Mouse (Mus musculus) heart, embryonic 14.5 days (tissue): ENCODE measurements at regions not wholly inside any gene's neighbourhood (a gene's known extent, or its start where the extent isn't known, plus 50 kb on each side); places are given as distances from the start of the nearest gene placed in this dataset.

ENCODE experiments used
- ATAC-seq: fragments of 200-750 bp; cut with Nextera tagmentation; 2 replicates; pipeline ENCODE4 v1.8.0; 2017; ENCODE audit warnings: low read depth, moderate TSS enrichment; ENCODE audit not compliant: insufficient number of reproducible peaks, insufficient read depth, low FRiP score
- H3K27ac ChIP-seq, 2 experiments: fragments of 200-500 bp in 1 of 2; fragments of 300-500 bp in 1 of 2; sonication (generic) in 1 of 2; replicated peaks in 1 of 2; 2 replicates each; pipeline ENCODE4 v1.5.1; 2012 to 2014; ENCODE audit warnings: low read depth in 2 of 2, low read length in 2 of 2, control low read depth in 1 of 2, mild to moderate bottlenecking in 1 of 2, mixed read lengths in 1 of 2; ENCODE audit not compliant: control insufficient read depth in 1 of 2, insufficient read depth in 1 of 2
- H3K27me3 ChIP-seq: fragments of 300-500 bp; sonication (generic); 2 replicates; pipeline ENCODE4 v1.6.1; 2014; ENCODE audit warnings: mild to moderate bottlenecking, low read length, control low read depth; ENCODE audit not compliant: control insufficient read depth, insufficient read depth
- H3K36me3 ChIP-seq: fragments of 300-500 bp; sonication (generic); 2 replicates; pipeline ENCODE4 v1.6.1; 2014; ENCODE audit warnings: mild to moderate bottlenecking, control low read depth, low read length, mixed read lengths; ENCODE audit not compliant: control insufficient read depth, insufficient read depth
- H3K4me1 ChIP-seq, 2 experiments: fragments of 200-500 bp in 1 of 2; fragments of 300-500 bp in 1 of 2; sonication (generic) in 1 of 2; 2 replicates each; pipeline ENCODE4 v1.6.1; 2012 to 2014; ENCODE audit warnings: low read length in 2 of 2, control low read depth in 1 of 2, mixed read lengths in 1 of 2; ENCODE audit not compliant: control insufficient read depth in 2 of 2, insufficient read depth in 2 of 2
- H3K4me2 ChIP-seq: fragments of 300-500 bp; sonication (generic); 2 replicates; pipeline ENCODE4 v1.6.1; 2014; ENCODE audit warnings: mild to moderate bottlenecking, low read length
- H3K4me3 ChIP-seq, 2 experiments: fragments of 200-500 bp in 1 of 2; fragments of 300-500 bp in 1 of 2; sonication (generic) in 1 of 2; 2 replicates each; pipeline ENCODE4 v1.5.1; 2012 to 2014; ENCODE audit warnings: low read length in 2 of 2, mild to moderate bottlenecking in 2 of 2, control low read depth in 1 of 2, low read depth in 1 of 2, moderate library complexity in 1 of 2; ENCODE audit not compliant: control insufficient read depth in 1 of 2, insufficient read depth in 1 of 2
- H3K9ac ChIP-seq: fragments of 300-500 bp; sonication (generic); 2 replicates; pipeline ENCODE4 v1.6.1; 2014; ENCODE audit warnings: mild to moderate bottlenecking, low read length
- H3K9me3 ChIP-seq: fragments of 300-500 bp; sonication (generic); 2 replicates; pipeline ENCODE4 v1.6.1; 2016; ENCODE audit warnings: low read length, control low read depth; ENCODE audit not compliant: control insufficient read depth
- WGBS: fragments of 180-500 bp; shearing (Covaris S2); extraction: QIAGEN DNeasy Blood & Tissue Kit; methylation state at CpG from one replicate; pipeline ENCODE4 v1.1.7; 2014; 5-methylcytosine and 5-hydroxymethylcytosine counted together

DNA sequence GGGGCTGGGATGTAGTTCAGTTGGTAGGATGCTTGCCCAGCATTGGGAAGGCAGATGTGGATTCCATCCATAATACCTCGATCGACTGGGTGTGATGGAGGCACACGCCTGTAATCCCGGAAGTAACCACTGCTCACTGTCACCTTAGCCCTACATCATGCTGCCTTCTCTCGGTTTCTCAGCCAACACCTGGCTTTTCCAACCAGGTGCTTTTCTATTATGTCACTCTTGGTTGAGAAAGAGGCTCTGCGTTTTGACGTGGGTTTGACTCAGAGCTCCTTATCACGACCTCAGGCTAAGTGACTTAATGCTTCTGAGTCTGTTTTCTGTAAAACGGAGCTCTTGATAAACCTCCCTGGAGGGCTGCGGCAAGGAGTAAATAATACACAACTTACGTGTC, 126.2 kb upstream of the Adgrl2 start:
- Histone ChIP-seq H3K4me3 (no peak overlapping the region), H3K9ac (no peak overlapping the region), H3K4me1 (peaks cover 22 to 29% of the 10 kb centered on the region in 2 experiments), H3K4me2 (no peak overlapping the region), H3K36me3 (no peaks in the 10 kb centered on the region), H3K27ac (no peak overlapping the region), H3K27me3 (no peaks in the 10 kb centered on the region), H3K9me3 (no peaks in the 10 kb centered on the region)
- no peak for ATAC-seq
- 39% methylated on average over 11 of the region's 11 CpGs for WGBS

DNA sequence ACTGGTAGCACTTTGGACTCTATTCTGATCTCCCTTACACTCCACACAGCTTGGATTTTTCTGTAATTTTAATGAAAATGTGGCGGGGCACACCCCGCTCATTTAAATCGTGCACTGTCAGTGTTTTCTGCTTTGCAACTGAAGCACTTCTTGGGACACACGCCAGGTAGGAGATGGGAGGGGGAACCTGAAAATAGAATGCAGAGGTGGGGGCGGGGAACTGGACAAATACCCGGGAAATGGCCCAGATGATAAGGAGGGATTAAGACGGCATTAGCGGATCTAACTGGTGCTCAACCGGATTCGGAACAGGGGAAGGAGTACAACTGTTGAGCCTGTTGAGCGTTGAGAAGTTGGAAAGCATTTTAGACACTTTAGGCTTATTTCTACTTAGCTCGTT, 125.5 kb upstream of the Adgrl2 start:
- no peak overlapping the region for H3K4me3 ChIP-seq
- H3K9ac ChIP-seq = no peak overlapping the region

DNA sequence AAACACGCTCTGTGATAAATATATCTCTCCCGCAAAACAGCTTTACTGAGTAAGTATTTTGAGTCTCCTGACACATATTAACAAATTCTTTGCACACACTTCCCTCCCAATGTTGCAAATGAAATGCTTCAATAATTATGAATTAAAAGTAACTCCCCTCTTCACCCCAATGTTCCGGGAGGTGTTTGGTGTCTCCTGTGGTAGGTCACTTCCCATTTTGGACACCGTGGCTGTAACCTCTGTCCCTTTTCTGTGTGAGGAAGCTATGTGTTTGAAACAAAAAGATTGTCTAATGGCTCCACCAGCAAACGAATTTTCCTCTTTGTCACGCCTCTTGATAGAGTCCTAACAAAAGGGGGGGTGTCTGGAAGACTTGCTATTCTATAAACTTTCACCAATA, 122.5 kb upstream of the Adgrl2 start:
- peaks cover 27 to 41% of the 10 kb centered on the region in 2 experiments for H3K4me1 ChIP-seq
- 83% methylated on average over 6 of the region's 6 CpGs for WGBS
- ATAC-seq = no peak

More for the DNA sequence above, 125.5 kb upstream of the Adgrl2 start:
- H3K4me2 ChIP-seq = peak overlapping the region; percentile 33
- H3K27me3 ChIP-seq = no peaks in the 10 kb centered on the region
- no peaks in the 10 kb centered on the region for H3K36me3 ChIP-seq
- H3K27ac ChIP-seq = no peak overlapping the region
- 24% methylated on average over 12 of the region's 12 CpGs for WGBS
- ATAC-seq = no peak
- H3K4me1 ChIP-seq = peaks cover 26 to 36% of the 10 kb centered on the region in 2 experiments
- H3K9me3 ChIP-seq = no peaks in the 10 kb centered on the region

DNA sequence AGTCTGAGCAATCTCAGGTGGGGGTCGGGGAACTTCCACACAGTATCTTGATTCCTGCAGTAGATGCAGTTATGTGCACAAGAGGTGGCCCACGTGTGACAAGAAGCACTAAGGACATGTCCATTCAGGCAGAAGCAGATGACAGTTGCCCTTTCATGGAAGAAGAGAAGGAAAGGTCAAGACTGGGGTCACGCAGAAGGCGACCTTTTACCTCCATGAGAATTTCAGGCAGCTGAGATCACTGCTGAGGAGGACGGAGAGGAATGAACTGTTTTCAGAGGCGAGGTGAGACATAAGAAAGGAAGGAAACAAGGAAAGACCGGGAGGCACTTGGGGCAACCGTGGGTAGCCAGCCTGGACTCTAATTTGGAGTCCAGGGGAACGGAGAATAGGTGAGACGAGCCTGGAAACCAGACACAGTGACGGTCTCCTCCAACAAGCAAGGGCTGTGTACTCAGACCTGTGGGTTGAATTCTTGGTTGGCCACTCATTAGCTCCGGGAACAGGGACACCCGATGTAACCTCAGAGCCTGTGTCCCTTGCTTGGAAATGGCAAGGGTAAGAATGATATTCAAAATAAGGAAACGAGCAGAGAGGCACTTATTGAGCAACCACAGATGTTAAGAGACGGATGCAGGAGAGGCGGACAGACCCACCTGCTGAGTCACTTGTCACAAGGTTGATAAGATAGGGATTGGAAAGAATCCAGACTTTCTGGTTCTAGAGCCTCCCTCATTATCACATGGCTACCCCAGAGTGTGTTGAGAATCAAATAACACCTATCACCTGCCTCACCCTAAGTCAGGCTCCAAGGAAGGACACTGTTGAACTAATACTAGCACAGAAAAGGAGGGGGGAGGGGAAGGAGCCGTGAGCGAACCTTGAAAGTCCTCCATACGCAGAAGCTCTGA, 121.4 kb upstream of the Adgrl2 start:
- no peak overlapping the region for H3K4me3 ChIP-seq
- peak overlapping the region; percentile 24 for H3K4me2 ChIP-seq
- H3K27ac ChIP-seq = no peak overlapping the region
- H3K9ac ChIP-seq = no peak overlapping the region
- ATAC-seq = no peak
- H3K36me3 ChIP-seq = no peaks in the 10 kb centered on the region
- 25% methylated on average over 19 of the region's 19 CpGs for WGBS
- H3K4me1 ChIP-seq = peaks cover 21 to 30% of the 10 kb centered on the region in 2 experiments
- H3K27me3 ChIP-seq = no peaks in the 10 kb centered on the region
- no peaks in the 10 kb centered on the region for H3K9me3 ChIP-seq

More for the DNA sequence above, 122.5 kb upstream of the Adgrl2 start:
- no peak overlapping the region for H3K4me3 ChIP-seq
- H3K27me3 ChIP-seq = no peaks in the 10 kb centered on the region
- no peaks in the 10 kb centered on the region for H3K9me3 ChIP-seq
- H3K36me3 ChIP-seq = no peaks in the 10 kb centered on the region
- no peak overlapping the region for H3K9ac ChIP-seq
- no peak overlapping the region for H3K27ac ChIP-seq
- no peak overlapping the region for H3K4me2 ChIP-seq

DNA sequence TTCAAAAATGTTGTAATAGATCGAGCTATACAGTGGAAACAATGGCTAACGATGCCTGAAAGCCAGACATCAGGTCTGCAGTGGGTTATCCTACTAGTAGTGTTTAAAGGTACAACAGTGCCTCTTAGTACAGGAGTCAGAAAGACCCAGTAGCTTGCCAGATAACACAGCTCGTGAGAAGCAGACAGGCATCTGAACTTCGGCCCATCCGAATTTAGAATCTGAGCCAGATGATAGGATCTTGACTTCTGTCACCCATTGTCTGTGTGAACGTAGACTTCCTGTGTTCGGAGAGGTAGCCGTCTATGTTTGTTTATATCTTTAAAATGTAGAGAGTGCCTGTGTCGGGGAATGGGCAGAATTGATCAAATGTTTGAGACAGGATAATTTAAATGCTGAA, 120.5 kb upstream of the Adgrl2 start:
- Histone ChIP-seq H3K4me1 (peaks cover 15 to 22% of the 10 kb centered on the region in 2 experiments), H3K27ac (no peak overlapping the region), H3K9me3 (no peaks in the 10 kb centered on the region), H3K9ac (no peak overlapping the region), H3K27me3 (no peaks in the 10 kb centered on the region), H3K4me2 (no peak overlapping the region), H3K36me3 (no peaks in the 10 kb centered on the region), H3K4me3 (no peak overlapping the region)
- WGBS = 32% methylated on average over 9 of the region's 9 CpGs
- no peak for ATAC-seq

DNA sequence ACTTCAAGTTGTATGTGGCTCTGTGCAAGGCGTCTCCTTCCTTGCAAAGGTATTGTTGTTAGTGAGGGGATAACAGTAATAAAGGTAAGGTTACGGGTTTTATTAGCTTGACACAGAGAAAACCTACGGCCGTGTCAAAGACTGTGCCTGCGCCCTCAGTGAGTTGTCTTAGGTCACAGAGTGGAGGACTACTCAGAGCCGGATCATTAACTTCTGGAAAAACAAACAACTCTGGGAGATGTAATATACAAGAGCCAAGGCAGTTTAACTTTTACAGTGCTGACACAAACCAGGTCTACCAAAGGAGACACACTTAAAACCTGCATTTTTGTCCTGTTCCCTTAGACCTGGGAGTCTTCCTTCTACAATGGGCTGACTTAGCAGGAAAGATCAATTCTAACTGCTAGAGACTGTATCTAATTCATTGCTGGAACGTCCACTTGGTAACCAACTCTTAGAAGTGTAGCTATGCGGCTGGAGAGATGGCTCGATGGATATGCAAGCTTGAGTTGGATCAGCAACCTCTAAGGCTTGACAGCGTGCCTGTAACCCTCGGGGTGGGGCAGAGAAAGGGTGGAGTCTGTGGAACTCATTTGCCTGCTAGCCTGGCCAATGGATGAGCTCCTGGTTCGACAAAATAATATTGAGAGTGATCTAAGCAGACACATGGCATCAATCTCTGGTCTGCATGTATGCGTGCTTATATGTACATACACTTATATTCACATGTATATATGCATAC, 115.5 kb upstream of the Adgrl2 start:
- H3K27ac ChIP-seq = no peak overlapping the region
- no peaks in the 10 kb centered on the region for H3K9me3 ChIP-seq
- WGBS = 81% methylated on average over 13 of the region's 13 CpGs
- H3K4me3 ChIP-seq = no peak overlapping the region
- no peaks in the 10 kb centered on the region for H3K27me3 ChIP-seq
- ATAC-seq = no peak
- no peaks in the 10 kb centered on the region for H3K36me3 ChIP-seq
- H3K9ac ChIP-seq = no peak overlapping the region
- H3K4me1 ChIP-seq = peaks cover 11 to 12% of the 10 kb centered on the region in 2 experiments
- H3K4me2 ChIP-seq = no peak overlapping the region

DNA sequence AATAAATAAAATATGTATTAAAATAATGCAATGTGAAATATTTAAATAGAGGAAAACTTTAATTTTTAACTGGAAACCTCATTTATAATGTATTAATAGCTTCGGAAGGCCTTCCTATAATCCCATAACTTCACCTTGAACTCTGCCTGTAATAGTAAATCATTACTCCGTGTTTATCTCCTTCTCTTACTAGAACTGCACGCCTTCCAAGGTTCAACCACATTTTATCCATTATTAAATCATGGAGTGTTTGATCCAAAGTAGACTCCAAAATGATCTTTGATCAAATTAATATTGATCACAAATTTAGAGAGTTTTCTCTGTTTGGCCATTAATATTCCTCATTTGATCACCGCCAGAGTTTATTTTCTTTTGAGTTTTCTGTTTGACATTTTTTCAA, 114.8 kb upstream of the Adgrl2 start:
- Histone ChIP-seq H3K9ac (no peak overlapping the region), H3K4me2 (no peak overlapping the region), H3K36me3 (no peaks in the 10 kb centered on the region), H3K4me3 (no peak overlapping the region), H3K27me3 (no peaks in the 10 kb centered on the region), H3K27ac (no peak overlapping the region), H3K4me1 (peaks cover 9 to 10% of the 10 kb centered on the region in 2 experiments), H3K9me3 (no peaks in the 10 kb centered on the region)
- no peak for ATAC-seq
- 90% methylated on average over 4 of the region's 4 CpGs for WGBS
